Mouse (Mus musculus): Measurements from ENCODE around the gene Sdk2. TPM values are rescaled to one million over a fixed set of nuclear protein-coding genes. Genes with fewer than 3 reads are reported as not detected.

The Sdk2 gene
- 0.08 TPM for polyA plus RNA-seq (2014; fragmentation: Illumina TruSeq; extraction: RNeasy Lipid Tissue Mini Kit (QIAGEN cat#74804); ENCODE audit: low read depth, low replicate concordance)

GRCm38 (mm10) chr11:114066951-114067762, at the start of gene Sdk2:
Gene Sdk2, minus strand, starts transcription at chr11:114067046.

DNA sequence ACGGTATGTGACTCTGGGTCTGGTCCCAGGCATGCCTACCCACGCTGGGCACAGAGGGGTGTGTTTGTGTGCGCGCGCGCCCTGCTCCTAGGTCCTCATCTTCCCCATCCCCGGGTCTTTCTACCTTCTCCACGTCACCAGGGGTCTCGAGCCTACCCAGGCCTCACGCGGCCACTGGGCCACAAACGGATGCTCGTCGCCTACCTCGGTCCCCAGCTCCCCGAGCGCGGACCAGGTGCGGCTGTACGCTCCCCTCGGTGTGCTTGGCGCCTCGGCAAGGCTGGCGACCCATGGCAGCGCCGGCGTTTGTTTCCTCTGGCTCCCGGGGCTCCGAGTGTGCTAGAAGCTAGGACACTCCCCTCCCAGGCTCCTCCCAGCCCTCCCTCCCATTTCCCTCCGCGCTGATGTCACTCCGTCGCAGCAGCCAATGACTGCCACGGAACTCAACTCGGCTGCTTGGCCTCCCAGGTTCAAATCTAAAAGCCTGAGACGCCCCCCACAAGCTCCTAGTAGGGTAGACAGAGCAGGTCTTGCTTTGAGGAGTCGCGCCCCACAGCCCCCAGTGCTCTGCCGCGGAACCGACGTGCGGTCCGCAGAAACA, 315.3 kb downstream of the Sdk2 start, which contains the start of gene Cdc42ep4:
Cdc42ep4 (minus strand) TSS at position 398 of the 601 bp plus-strand sequence.

All from kidney, adult 10 weeks (tissue).